Mouse (Mus musculus) embryonic fibroblast, embryonic 13.5 days (primary cell): ENCODE measurements around the gene Prpsap2.

Experiments used
- CTCF ChIP-seq: IDR thresholded peaks from 2 replicates; pipeline ENCODE4 v1.5.1; 2011; ENCODE audit warnings: mild to moderate bottlenecking, control low read depth, low read length, moderate library complexity, borderline replicate concordance; ENCODE audit not compliant: insufficient read depth
- POLR2A ChIP-seq: IDR thresholded peaks from 2 replicates; pipeline ENCODE4 v1.6.1; 2011; ENCODE audit warnings: low read depth, mild to moderate bottlenecking, control low read depth, low read length, moderate library complexity

DNA sequence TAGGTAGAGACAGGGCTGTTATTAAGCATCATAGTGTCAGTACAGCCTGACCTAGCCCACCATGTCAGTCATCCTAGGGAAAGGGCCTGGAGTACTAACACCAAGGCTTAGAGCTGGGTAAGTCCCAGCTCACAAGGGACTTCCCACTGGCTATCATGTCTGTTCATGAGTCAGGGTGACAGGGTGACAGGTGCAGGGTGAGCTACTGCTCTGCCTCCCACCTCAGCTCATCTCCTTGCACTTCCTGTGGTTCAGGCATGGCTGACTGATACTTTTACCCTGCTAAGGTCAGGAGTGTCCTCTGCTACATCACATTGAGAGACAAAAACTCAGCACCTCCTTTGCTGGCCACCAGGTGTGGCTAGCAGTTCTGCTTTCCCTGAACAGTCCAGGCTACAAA lies 63.0 kb downstream of the Prpsap2 start:
- TF ChIP-seq CTCF (no peak), POLR2A (no peak)
